Mouse (Mus musculus): ENCODE measurements around the gene Ercc2.
A peak's percentile ranks its signal among the peaks of the same experiment; 100 is the strongest.

DNA sequence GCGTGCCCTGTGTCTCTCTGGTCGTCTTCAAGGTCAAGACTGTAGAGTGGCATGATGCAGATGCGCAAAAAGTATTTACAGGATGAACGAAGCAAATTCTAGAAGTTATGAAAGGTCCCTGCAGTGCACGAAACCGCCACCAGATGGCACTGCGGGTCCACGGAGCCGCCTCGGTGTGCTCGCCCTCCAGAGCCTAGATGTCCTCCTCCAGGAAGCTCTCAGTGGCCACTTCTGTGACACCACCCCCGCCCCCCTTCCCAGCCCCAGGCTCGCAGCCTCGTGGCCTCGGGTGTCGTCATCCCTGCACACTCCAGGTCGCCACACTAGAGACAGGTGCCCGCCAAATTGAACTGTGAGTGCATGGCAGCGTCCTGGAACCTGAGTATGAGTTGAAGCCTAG is 23.6 kb downstream of the Ercc2 start:
- TF ChIP-seq CTCF (IDR thresholded peaks at IDR 0.05; ENCODE audit: low read depth, low read length) (peak; percentile 87), POLR2AphosphoS5 (IDR thresholded peaks at IDR 0.05; ENCODE audit: insufficient replicate concordance, low read depth, low read length) (no peak), TAL1 (conservative IDR thresholded peaks at IDR 0.05; ENCODE audit: low read depth, low read length) (no peak), GATA1 (IDR thresholded peaks at IDR 0.05; ENCODE audit: borderline replicate concordance, low read length) (no peak)

All from G1E (cell line).